17 mouse cellular contexts compared by ENCODE assay signal in genomic region chr10:37779383-37780302, GRCm38 (mm10).
DNase-seq lines count a peak whose midpoint lies in the region; ATAC-seq and TF ChIP-seq lines count a peak whose summit lies in the region.
"Had no signal": no experiment of that assay in that cellular context is flagged by ENCODE, and none has a peak within 500 bp of the region (broad histone marks: within the 10 kb centered on the region; RNA-seq: fewer than 3 reads in every experiment).

No protein-coding gene starts in this region.

- no peaks in the 10 kb centered on the region for H3K27me3 ChIP-seq in forebrain, embryonic 12.5 days
- no peaks in the 10 kb centered on the region for H3K27me3 ChIP-seq in forebrain, embryonic 10.5 days (ENCODE audit: poor library complexity, severe bottlenecking)
- H3K27me3 ChIP-seq in midbrain, embryonic 13.5 days: no peaks in the 10 kb centered on the region
- H3K27me3 ChIP-seq in midbrain, embryonic 11.5 days (ENCODE audit: control insufficient read depth, insufficient read depth, low read length): no peaks in the 10 kb centered on the region
- no peaks in the 10 kb centered on the region for H3K27me3 ChIP-seq in hindbrain, postnatal 0 days (ENCODE audit: insufficient read depth, low read length)
- H3K27me3 ChIP-seq in neural tube, embryonic 15.5 days (replicated peaks): no peaks in the 10 kb centered on the region
- H3K27me3 ChIP-seq: limb, embryonic 12.5 days had no signal

- H3K9ac ChIP-seq in forebrain, embryonic 12.5 days: no peak overlapping the region
- no peak overlapping the region for H3K9ac ChIP-seq in midbrain, embryonic 13.5 days (replicated peaks)
- H3K9ac ChIP-seq in midbrain, embryonic 11.5 days (ENCODE audit: low read length): no peak overlapping the region
- H3K9ac ChIP-seq in hindbrain, postnatal 0 days (replicated peaks; ENCODE audit: low read length): no peak overlapping the region
- H3K9ac ChIP-seq in neural tube, embryonic 15.5 days (replicated peaks): no peak overlapping the region
- H3K9ac ChIP-seq: limb, embryonic 12.5 days; liver, embryonic 14.5 days had no signal

- peak; percentile 41; the same call in 1 of the 2 replicates for ATAC-seq in forebrain, embryonic 12.5 days (ENCODE audit: low FRiP score)
- ATAC-seq in midbrain, embryonic 13.5 days: peak; percentile 34; the same call in 1 of the 2 replicates
- no peak for ATAC-seq in midbrain, embryonic 11.5 days (ENCODE audit: low FRiP score)
- peak; percentile 70 for ATAC-seq in hindbrain, postnatal 0 days
- ATAC-seq in neural tube, embryonic 15.5 days (ENCODE audit: low FRiP score): no peak
- ATAC-seq: intestine, postnatal 0 days had no signal

- H3K4me1 ChIP-seq in forebrain, embryonic 12.5 days: peaks cover 4% of the 10 kb centered on the region; the same call in 1 of the 2 replicates
- H3K4me1 ChIP-seq in forebrain, embryonic 10.5 days: no peaks in the 10 kb centered on the region
- H3K4me1 ChIP-seq in midbrain, embryonic 13.5 days (replicated peaks): peaks cover 9% of the 10 kb centered on the region; the same call in 1 of the 2 replicates
- H3K4me1 ChIP-seq in midbrain, embryonic 11.5 days (ENCODE audit: control insufficient read depth, insufficient read depth, low read length): no peaks in the 10 kb centered on the region
- no peaks in the 10 kb centered on the region for H3K4me1 ChIP-seq in hindbrain, postnatal 0 days (ENCODE audit: insufficient read depth, low read length)
- H3K4me1 ChIP-seq in neural tube, embryonic 15.5 days: peaks cover 10% of the 10 kb centered on the region; the same call in 1 of the 2 replicates
- H3K4me1 ChIP-seq: limb, embryonic 12.5 days had no signal

- no peak overlapping the region for H3K27ac ChIP-seq in forebrain, embryonic 12.5 days
- no peak overlapping the region for H3K27ac ChIP-seq in forebrain, embryonic 10.5 days
- H3K27ac ChIP-seq in midbrain, embryonic 13.5 days: no peak overlapping the region
- no peak overlapping the region for H3K27ac ChIP-seq in midbrain, embryonic 11.5 days (ENCODE audit: low read depth, low read length)
- no peak overlapping the region for H3K27ac ChIP-seq in hindbrain, postnatal 0 days
- H3K27ac ChIP-seq in neural tube, embryonic 15.5 days (replicated peaks): peak overlapping the region; percentile 5; the same call in 1 of the 2 replicates
- H3K27ac ChIP-seq: limb, embryonic 12.5 days; liver, embryonic 14.5 days had no signal

- no peak overlapping the region for H3K4me2 ChIP-seq in forebrain, embryonic 12.5 days
- H3K4me2 ChIP-seq in midbrain, embryonic 13.5 days (replicated peaks): no peak overlapping the region
- H3K4me2 ChIP-seq in midbrain, embryonic 11.5 days: no peak overlapping the region
- H3K4me2 ChIP-seq in hindbrain, postnatal 0 days (ENCODE audit: low read depth, low read length): no peak overlapping the region
- no peak overlapping the region for H3K4me2 ChIP-seq in neural tube, embryonic 15.5 days
- H3K4me2 ChIP-seq: heart, embryonic 11.5 days; limb, embryonic 12.5 days had no signal

- 78% methylated on average over 2 of the region's 2 CpGs for WGBS in forebrain, embryonic 12.5 days
- 78% methylated on average over 2 of the region's 2 CpGs for WGBS in forebrain, embryonic 10.5 days
- WGBS in midbrain, embryonic 13.5 days: 54% methylated on average over 2 of the region's 2 CpGs
- WGBS in midbrain, embryonic 11.5 days: 78% methylated on average over 2 of the region's 2 CpGs
- 50% methylated on average over 2 of the region's 2 CpGs for WGBS in hindbrain, postnatal 0 days
- WGBS in neural tube, embryonic 15.5 days: 53% methylated on average over 2 of the region's 2 CpGs

- TF ChIP-seq CTCF in hindbrain, postnatal 0 days (IDR thresholded peaks at IDR 0.05; ENCODE audit: low read depth): no peak

- intact Hi-C loops in left cerebral cortex, postnatal 4 days (cut with DNase I): no loop called here

- DNase-seq in forebrain, embryonic 10.5 days (ENCODE audit: extremely low spot score, low spot score): no peak
- DNase-seq in midbrain, embryonic 11.5 days (ENCODE audit: low spot score, missing footprints): no peak
- peak; percentile 46 for DNase-seq in hindbrain, postnatal 0 days (ENCODE audit: low spot score)
- DNase-seq in left cerebral cortex, postnatal 4 days: no peak
- DNase-seq in thymus, postnatal 25 days: no peak
- DNase-seq: adrenal gland, postnatal 36 days; cerebellum, postnatal 36 days; heart, postnatal 36 days; lung, postnatal 14 days; thymus, postnatal 14 days had no signal

- H3K9me3 ChIP-seq in forebrain, embryonic 12.5 days: no peaks in the 10 kb centered on the region
- H3K9me3 ChIP-seq in forebrain, embryonic 10.5 days: peaks cover 3% of the 10 kb centered on the region; the same call in 1 of the 2 replicates
- no peaks in the 10 kb centered on the region for H3K9me3 ChIP-seq in midbrain, embryonic 13.5 days
- H3K9me3 ChIP-seq in midbrain, embryonic 11.5 days (ENCODE audit: control insufficient read depth, low read length): no peaks in the 10 kb centered on the region
- H3K9me3 ChIP-seq in hindbrain, postnatal 0 days (ENCODE audit: low read length): no peaks in the 10 kb centered on the region
- H3K9me3 ChIP-seq in neural tube, embryonic 15.5 days (replicated peaks): no peaks in the 10 kb centered on the region
- H3K9me3 ChIP-seq: limb, embryonic 12.5 days had no signal

- H3K4me3 ChIP-seq in forebrain, embryonic 12.5 days (replicated peaks): no peak overlapping the region
- H3K4me3 ChIP-seq in forebrain, embryonic 10.5 days: no peak overlapping the region
- H3K4me3 ChIP-seq in midbrain, embryonic 13.5 days (replicated peaks): no peak overlapping the region
- H3K4me3 ChIP-seq in midbrain, embryonic 11.5 days (ENCODE audit: low read depth, low read length): no peak overlapping the region
- H3K4me3 ChIP-seq in hindbrain, postnatal 0 days (ENCODE audit: low read length): no peak overlapping the region
- H3K4me3 ChIP-seq in neural tube, embryonic 15.5 days (replicated peaks): no peak overlapping the region
- H3K4me3 ChIP-seq: limb, embryonic 12.5 days had no signal

- H3K36me3 ChIP-seq in forebrain, embryonic 12.5 days (replicated peaks): no peaks in the 10 kb centered on the region
- H3K36me3 ChIP-seq in forebrain, embryonic 10.5 days (replicated peaks): no peaks in the 10 kb centered on the region
- no peaks in the 10 kb centered on the region for H3K36me3 ChIP-seq in midbrain, embryonic 13.5 days
- no peaks in the 10 kb centered on the region for H3K36me3 ChIP-seq in midbrain, embryonic 11.5 days (ENCODE audit: control insufficient read depth, insufficient read depth, low read length)
- no peaks in the 10 kb centered on the region for H3K36me3 ChIP-seq in hindbrain, postnatal 0 days (ENCODE audit: insufficient read depth, low read length)
- H3K36me3 ChIP-seq in neural tube, embryonic 15.5 days: no peaks in the 10 kb centered on the region
- H3K36me3 ChIP-seq: limb, embryonic 12.5 days had no signal

Comparison
In these comparisons a context has a peak if more than half of its experiments do, and no peak if none do; other contexts are left out.
1. ATAC-seq: peak in forebrain, embryonic 12.5 days (single experiment), midbrain, embryonic 13.5 days (single experiment) and hindbrain, postnatal 0 days (single experiment); none in midbrain, embryonic 11.5 days (single experiment) and neural tube, embryonic 15.5 days (single experiment).